Mouse (Mus musculus) embryonic stem cell, embryonic (primary cell): ENCODE results near the gene Ncs1.

Experiments
- CTCF ChIA-PET, 4 experiments: fragments of 300-600 bp in 2 of 4; fragments of 350-600 bp in 2 of 4; sonication (Branson Sonifier 250); formaldehyde crosslinking; loops; one replicate each; lab custom pipeline; 2022; ENCODE audit warnings: inconsistent platforms in 2 of 4; lab: Charles Lee
- POLR2A ChIA-PET, 4 experiments: fragments of 300-600 bp in 2 of 4; fragments of 350-600 bp in 2 of 4; sonication (Branson Sonifier 250); formaldehyde crosslinking; loops; one replicate each; lab custom pipeline; 2022; ENCODE audit warnings: antibody characterized with exemption in 4 of 4, inconsistent platforms in 1 of 4; lab: Charles Lee

Ncs1 gene

GRCm38 (mm10) chr2:31319200-31319599, 73.6 kb downstream of the Ncs1 start:
- CTCF ChIA-PET, result interaction anchor here in 2 of 4 experiments (1.6 to 1.8 kb wide), 2 partner anchors 62 to 125 kb away, joined by 4 to 6 read pairs; no protein-coding TSS in a partner anchor
- POLR2A ChIA-PET, result no interaction called here

- POLR2A ChIA-PET, result interaction anchor here in 3 of 4 experiments (0.6 to 1.7 kb wide), 5 partner anchors 12 to 193 kb away, joined by 3 to 5 read pairs (median 4); no protein-coding TSS in a partner anchor
- CTCF ChIA-PET, result interaction anchor here in 3 of 4 experiments (0.6 to 1.2 kb wide), 5 partner anchors 18 to 170 kb away, joined by 3 to 8 read pairs (median 3); no protein-coding TSS in a partner anchor
These were observed 81.6 kb downstream of the Ncs1 start for GRCm38 (mm10) chr2:31327186-31327585.

- POLR2A ChIA-PET, result interaction anchor here in 1 of 4 experiments (1.0 kb wide), 1 partner anchor 791 kb away, joined by 3 read pairs; no protein-coding TSS in a partner anchor
- CTCF ChIA-PET, result interaction anchor here in 3 of 4 experiments (0.5 to 1.3 kb wide), 3 partner anchors 19 to 42 kb away, joined by 3 to 8 read pairs (median 3); no protein-coding TSS in a partner anchor
These were observed 92.2 kb downstream of the Ncs1 start for GRCm38 (mm10) chr2:31337706-31338330.

GRCm38 (mm10) chr2:31339826-31340225, 94.2 kb downstream of the Ncs1 start:
- CTCF ChIA-PET, result no interaction called here
- POLR2A ChIA-PET, result no interaction called here

GRCm38 (mm10) chr2:31341726-31342535, 96.3 kb downstream of the Ncs1 start:
- CTCF ChIA-PET, result no interaction called here
- POLR2A ChIA-PET, result no interaction called here
